Mouse (Mus musculus) mouse trophoblast stem cell (cell line): ENCODE data around the gene Mical2.

Experiments used
- in situ Hi-C, 2 experiments: fragments of 300-500 bp; cut with MseI, MboI; formaldehyde crosslinking; loops; 2 replicates in 1 of 2; 3 replicates in 1 of 2; pipeline ENCODE4 v1.15.1; 2025

Mical2 gene

DNA sequence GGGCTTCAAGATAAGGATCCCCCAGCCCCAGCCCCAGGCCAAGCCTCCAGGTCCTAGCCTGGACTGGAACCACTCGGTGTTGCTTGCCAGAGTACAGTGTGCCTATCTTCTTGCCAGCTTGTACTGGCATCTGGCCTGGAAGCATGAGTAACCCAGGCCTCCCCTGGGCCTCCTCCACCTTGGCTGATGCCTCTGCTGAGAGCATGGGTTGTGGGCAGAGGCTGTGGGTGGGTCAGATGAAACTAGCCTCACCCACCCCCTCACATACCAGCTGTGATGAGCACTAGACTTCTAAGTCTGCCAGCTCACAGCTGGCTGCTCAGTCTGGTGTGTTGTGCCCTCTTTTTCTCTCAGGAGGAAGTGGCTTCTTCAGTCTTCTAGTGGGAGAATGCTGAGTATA, 90.6 kb downstream of the Mical2 start:
- in situ Hi-C loops: no loop called here

- in situ Hi-C loops: no loop called here
Observed at GRCm38 (mm10) chr7:112317491-112317890, 91.8 kb downstream of the Mical2 start.

DNA sequence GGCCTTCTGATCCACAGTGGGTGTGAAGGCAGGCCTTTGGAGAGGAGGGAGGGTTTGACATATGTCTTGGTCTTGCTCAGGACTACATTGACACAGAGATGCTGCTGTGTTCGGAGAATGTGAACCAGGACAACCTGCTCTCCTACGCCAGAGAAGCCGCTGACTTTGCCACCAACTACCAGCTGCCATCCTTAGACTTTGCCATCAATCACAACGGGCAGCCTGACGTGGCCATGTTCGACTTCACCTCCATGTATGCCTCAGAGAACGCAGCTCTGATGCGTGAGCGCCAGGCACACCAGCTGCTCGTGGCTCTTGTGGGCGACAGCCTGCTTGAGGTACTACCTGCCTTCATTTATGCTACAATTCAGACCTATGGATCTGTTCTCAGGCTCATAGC, 92.7 kb downstream of the Mical2 start:
- in situ Hi-C loops: no loop called here

DNA sequence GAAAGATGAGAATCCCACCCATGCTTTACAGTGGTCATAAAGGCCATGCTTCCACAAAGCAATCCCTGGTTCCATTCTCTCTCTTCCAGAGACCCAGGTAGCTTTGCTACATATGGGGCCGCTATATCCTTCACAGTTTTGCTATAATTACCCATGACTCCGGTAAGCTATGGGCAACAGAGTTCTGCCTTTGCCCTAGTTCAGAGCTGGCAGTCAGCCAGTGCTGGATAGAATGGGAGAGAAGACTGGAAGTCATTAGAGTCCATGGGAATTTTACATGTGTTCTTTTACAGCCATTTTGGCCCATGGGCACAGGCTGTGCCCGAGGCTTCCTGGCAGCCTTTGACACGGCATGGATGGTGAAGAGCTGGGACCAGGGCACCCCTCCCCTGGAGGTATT, 93.8 kb downstream of the Mical2 start:
- in situ Hi-C loops: no loop called here

GRCm38 (mm10) chr7:112320052-112320730, 94.5 kb downstream of the Mical2 start:
- in situ Hi-C loops: no loop called here

GRCm38 (mm10) chr7:112321798-112322794, 96.4 kb downstream of the Mical2 start:
- in situ Hi-C loops: no loop called here

- in situ Hi-C loops: no loop called here
Observed at GRCm38 (mm10) chr7:112324577-112324976, 98.9 kb downstream of the Mical2 start.

DNA sequence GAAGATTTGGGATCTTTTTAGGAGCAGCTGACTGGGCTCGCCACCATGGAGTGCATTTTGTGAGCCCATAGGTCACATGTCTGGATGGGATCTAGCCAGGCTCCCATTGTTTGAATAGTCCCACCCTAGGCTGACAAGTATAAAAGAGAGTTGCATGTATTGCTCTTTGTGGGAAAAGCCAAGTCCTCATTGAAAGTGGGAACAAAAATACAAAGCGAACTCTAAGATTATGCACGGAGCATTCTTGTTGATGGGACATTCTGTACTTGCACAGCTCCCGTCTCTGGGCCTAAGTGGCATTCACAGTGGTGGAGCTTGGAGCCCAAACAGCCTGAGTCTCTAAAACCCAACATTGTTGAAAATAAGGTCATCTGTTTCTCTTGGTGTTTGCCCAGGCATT, 101.2 kb downstream of the Mical2 start:
- in situ Hi-C loops: no loop called here

GRCm38 (mm10) chr7:112328969-112329368, 103.3 kb downstream of the Mical2 start:
- in situ Hi-C loops: no loop called here

- in situ Hi-C loops: no loop called here
Observed at GRCm38 (mm10) chr7:112329496-112329895, 103.8 kb downstream of the Mical2 start.

DNA sequence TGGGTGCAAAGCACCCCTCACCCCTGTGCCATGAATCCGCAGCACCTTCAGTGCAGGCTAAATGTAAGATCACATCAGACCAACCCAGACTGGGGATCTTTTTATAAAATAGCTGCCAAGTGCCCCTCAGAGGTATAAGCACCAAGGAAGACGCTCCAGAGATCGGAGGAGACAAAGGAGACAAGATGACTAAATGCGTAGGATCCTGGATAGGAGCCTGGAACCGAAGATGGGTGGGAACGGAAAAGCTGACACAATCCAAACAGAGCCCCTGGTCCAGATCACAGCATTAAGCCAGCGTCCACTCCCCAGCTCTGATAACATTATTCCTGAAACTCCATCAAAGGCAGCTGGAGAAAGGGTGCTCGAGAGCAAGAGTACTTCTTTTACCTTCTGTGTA, 105.3 kb downstream of the Mical2 start:
- in situ Hi-C loops: no loop called here

GRCm38 (mm10) chr7:112331804-112332203, 106.1 kb downstream of the Mical2 start:
- in situ Hi-C loops: no loop called here

DNA sequence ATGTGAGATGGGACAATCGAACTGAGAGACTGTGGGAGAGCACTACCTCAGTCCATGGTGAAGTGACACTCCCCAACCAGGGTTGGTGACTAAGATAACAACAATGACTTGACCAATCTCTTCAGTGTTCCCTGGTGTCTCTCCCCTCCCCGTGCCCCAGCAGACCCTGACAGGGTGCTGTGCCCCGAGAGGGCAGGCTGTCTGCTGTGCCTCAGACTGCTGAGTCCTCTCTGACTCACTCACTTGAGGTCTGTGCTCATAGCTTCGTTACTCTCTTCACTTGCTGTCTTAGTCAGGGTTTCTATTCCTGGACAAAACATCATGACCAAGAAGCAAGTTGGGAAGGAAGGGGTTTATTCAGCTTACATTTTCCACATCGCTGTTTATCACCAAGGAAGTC, 106.8 kb downstream of the Mical2 start:
- in situ Hi-C loops: no loop called here

GRCm38 (mm10) chr7:112333404-112333803, 107.7 kb downstream of the Mical2 start:
- in situ Hi-C loops: no loop called here

GRCm38 (mm10) chr7:112336213-112336631, 110.6 kb downstream of the Mical2 start:
- in situ Hi-C loops: no loop called here

- in situ Hi-C loops: no loop called here
Observed at GRCm38 (mm10) chr7:112336769-112337168, 111.1 kb downstream of the Mical2 start.

GRCm38 (mm10) chr7:112337736-112338135, 112.1 kb downstream of the Mical2 start:
- in situ Hi-C loops: no loop called here

DNA sequence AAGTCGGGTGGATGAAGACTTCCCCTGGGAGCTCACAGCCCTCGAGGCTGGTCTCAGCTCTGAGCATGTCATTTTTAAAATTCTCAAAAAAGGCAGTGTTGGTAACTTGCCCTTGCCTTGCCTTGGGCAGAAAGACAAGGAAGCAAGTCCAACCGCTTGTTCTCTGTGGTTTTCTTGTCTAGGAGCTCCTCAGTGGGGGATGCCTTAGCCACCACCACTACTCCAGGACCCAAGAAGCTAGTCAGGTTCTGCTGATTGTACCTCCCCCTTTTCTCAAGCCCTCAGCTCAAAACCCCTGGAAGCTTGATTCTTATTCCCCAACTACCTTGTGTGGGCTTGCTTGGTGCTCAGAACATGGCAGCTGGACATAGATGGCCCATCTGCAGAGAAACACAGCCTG, 115.4 kb downstream of the Mical2 start:
- in situ Hi-C loops: no loop called here

- in situ Hi-C loops: no loop called here
Observed at GRCm38 (mm10) chr7:112345687-112346086, 120.0 kb downstream of the Mical2 start.

- in situ Hi-C loops: no loop called here
Observed at GRCm38 (mm10) chr7:112351541-112351940, 125.9 kb downstream of the Mical2 start.

- in situ Hi-C loops: no loop called here
Observed at GRCm38 (mm10) chr7:112352005-112352404, 126.3 kb downstream of the Mical2 start.

- in situ Hi-C loops: no loop called here
Observed at GRCm38 (mm10) chr7:112353011-112353410, 127.4 kb downstream of the Mical2 start.

GRCm38 (mm10) chr7:112353939-112354338, 128.3 kb downstream of the Mical2 start:
- in situ Hi-C loops: no loop called here
